Mouse (Mus musculus): ENCODE measurements around the gene Defa31. TPM values are rescaled to one million over a fixed set of nuclear protein-coding genes. Genes with fewer than 3 reads are reported as not detected.

The Defa31 gene
- polyA plus RNA-seq (2015; fragmentation: Nextera tagmentation; extraction: Ambion mirVana): not detected in 2 replicates

DNA sequence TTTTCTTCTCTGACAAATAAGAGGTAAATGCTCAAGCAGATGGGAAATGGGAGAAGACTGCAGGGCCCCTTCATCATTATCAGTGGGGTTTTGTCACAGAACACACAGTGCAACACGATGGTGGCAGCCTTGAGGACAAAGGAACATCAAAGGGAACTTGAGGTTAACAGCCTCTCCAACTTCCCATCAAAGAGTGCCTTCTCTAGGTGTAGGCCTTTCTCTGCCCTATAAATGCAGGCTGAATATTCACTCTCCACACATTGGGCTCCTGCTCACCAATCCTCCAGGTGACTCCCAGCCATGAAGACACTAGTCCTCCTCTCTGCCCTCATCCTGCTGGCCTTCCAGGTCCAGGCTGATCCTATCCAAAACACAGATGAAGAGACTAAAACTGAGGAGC is at the start of gene Defa31:
Defa31 (plus strand) TSS at position 301 of the 400 bp plus-strand sequence.

GRCm38 (mm10) chr8:21161977-21162376 is 29.4 kb upstream of the Defa31 start, which contains the start of gene Defa22:
Gene Defa22 (plus strand): TSS chr8:21162277.

GRCm38 (mm10) chr8:21201261-21201660 is 9.8 kb downstream of the Defa31 start, which contains the start of gene Gm15293:
Gene Gm15293 (plus strand): TSS chr8:21201561.

Other genes starting within 250 kb of the Defa31 start
- not detected in 2 replicates for gene AY761185, start 246.9 kb upstream of the Defa31 start, polyA plus RNA-seq (2015; fragmentation: Nextera tagmentation; extraction: Ambion mirVana)
- not detected in 2 replicates for gene Defa21, start 166.1 kb upstream of the Defa31 start, polyA plus RNA-seq (2015; fragmentation: Nextera tagmentation; extraction: Ambion mirVana)
- gene Defa23, start 136.6 kb upstream of the Defa31 start, polyA plus RNA-seq (2015; fragmentation: Nextera tagmentation; extraction: Ambion mirVana): not detected in 2 replicates
- gene Defa35, start 126.6 kb upstream of the Defa31 start, polyA plus RNA-seq (2015; fragmentation: Nextera tagmentation; extraction: Ambion mirVana): not detected in 2 replicates
- not detected in 2 replicates for gene Defa25, start 107.2 kb upstream of the Defa31 start, polyA plus RNA-seq (2015; fragmentation: Nextera tagmentation; extraction: Ambion mirVana)
- not detected in 2 replicates for gene Gm14851, start 95.6 kb upstream of the Defa31 start, polyA plus RNA-seq (2015; fragmentation: Nextera tagmentation; extraction: Ambion mirVana)
- gene Defa30, start 57.0 kb upstream of the Defa31 start, polyA plus RNA-seq (2015; fragmentation: Nextera tagmentation; extraction: Ambion mirVana): not detected in 2 replicates
- not detected in 2 replicates for gene Defa22, start 29.3 kb upstream of the Defa31 start, polyA plus RNA-seq (2015; fragmentation: Nextera tagmentation; extraction: Ambion mirVana)
- gene Gm15293, start 9.9 kb downstream of the Defa31 start, polyA plus RNA-seq (2015; fragmentation: Nextera tagmentation; extraction: Ambion mirVana): not detected in 2 replicates
- not detected in 2 replicates for gene Gm15292, start 58.1 kb downstream of the Defa31 start, polyA plus RNA-seq (2015; fragmentation: Nextera tagmentation; extraction: Ambion mirVana)
- not detected in 2 replicates for gene Defa27, start 123.9 kb downstream of the Defa31 start, polyA plus RNA-seq (2015; fragmentation: Nextera tagmentation; extraction: Ambion mirVana)
- not detected in 2 replicates for gene Defa29, start 135.4 kb downstream of the Defa31 start, polyA plus RNA-seq (2015; fragmentation: Nextera tagmentation; extraction: Ambion mirVana)
- gene Defa2, start 186.9 kb downstream of the Defa31 start, polyA plus RNA-seq (2015; fragmentation: Nextera tagmentation; extraction: Ambion mirVana): not detected in 2 replicates
- not detected in 2 replicates for gene Defa33, start 200.2 kb downstream of the Defa31 start, polyA plus RNA-seq (2015; fragmentation: Nextera tagmentation; extraction: Ambion mirVana)
- not detected in 2 replicates for gene Defa36, start 235.8 kb downstream of the Defa31 start, polyA plus RNA-seq (2015; fragmentation: Nextera tagmentation; extraction: Ambion mirVana)